Mouse (Mus musculus): ENCODE measurements at regions not wholly inside any gene's neighbourhood (a gene's known extent, or its start where the extent isn't known, plus 50 kb on each side); places are given as distances from the start of the nearest gene placed in this dataset.
A peak's percentile ranks its signal among the peaks of the same experiment; 100 is the strongest.

DNA sequence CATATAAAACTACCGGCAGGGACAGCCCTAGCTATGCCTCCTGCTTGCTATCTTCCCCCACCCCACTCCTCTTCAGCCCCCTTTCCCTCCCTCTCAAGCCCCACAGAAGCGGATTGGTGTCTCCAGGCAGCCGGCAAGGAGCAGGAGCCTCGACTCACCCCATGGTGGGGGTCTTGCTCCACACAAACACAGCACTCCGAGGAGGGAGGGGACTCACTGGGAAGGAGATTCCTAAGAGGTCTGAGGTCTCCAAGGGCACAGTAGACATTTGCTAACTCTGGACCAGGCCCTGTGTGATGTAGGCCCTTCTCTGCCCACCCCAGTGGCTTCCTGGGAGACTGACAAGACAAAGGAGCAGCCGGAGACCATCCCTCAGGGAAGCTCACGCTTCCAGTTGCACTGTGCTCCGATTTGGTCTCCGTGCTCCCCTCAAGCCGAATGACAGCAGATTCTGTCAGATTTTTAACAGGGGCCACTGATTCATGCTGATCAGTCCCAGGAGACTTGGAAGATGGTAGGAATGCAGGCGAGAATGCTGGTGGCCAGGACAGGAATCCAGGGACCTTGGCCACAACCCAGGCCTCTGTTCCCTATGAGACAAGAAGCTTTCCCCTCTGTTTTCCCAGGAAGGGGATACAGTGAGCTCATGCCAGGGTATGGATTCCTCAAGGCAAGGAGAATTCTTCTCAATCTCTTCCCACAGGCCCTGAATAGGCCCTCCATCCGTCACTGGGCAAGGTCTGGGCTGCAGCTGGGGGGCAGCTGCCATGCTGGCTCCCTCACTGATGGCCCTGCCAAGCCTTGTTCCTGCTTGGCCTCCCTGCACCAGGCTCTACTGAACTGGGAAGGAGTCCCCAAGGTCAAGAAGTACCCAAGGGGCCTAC lies 55.2 kb upstream of the Dlk1 start:
- no peak for DNase-seq (ENCODE audit: low spot score)
- Histone ChIP-seq H3K27me3 (ENCODE audit: insufficient read depth, low read length) (no peaks in the 10 kb centered on the region), H3K4me3 (ENCODE audit: low read depth, low read length) (peak overlapping the region; percentile 5; the same call in 1 of the 2 replicates), H3K36me3 (replicated peaks) (no peaks in the 10 kb centered on the region), H3K9me3 (replicated peaks) (peaks cover 97% of the 10 kb centered on the region), H3K4me1 (ENCODE audit: insufficient read depth, low read depth, low read length) (no peaks in the 10 kb centered on the region)
- ATAC-seq (ENCODE audit: extremely low read depth, insufficient number of reproducible peaks, low FRiP score, poor library complexity, severe bottlenecking): no peak
- TF ChIP-seq CTCF (IDR thresholded peaks at IDR 0.05; ENCODE audit: low read depth, low read length) (no peak), TAL1 (conservative IDR thresholded peaks at IDR 0.05; ENCODE audit: low read depth, low read length) (no peak), POLR2AphosphoS5 (IDR thresholded peaks at IDR 0.05; ENCODE audit: insufficient replicate concordance, low read depth, low read length) (no peak), GATA2 (IDR thresholded peaks at IDR 0.05; ENCODE audit: borderline replicate concordance, low read depth, low read length) (no peak), GATA1 (IDR thresholded peaks at IDR 0.05; ENCODE audit: borderline replicate concordance, low read length) (no peak)

DNA sequence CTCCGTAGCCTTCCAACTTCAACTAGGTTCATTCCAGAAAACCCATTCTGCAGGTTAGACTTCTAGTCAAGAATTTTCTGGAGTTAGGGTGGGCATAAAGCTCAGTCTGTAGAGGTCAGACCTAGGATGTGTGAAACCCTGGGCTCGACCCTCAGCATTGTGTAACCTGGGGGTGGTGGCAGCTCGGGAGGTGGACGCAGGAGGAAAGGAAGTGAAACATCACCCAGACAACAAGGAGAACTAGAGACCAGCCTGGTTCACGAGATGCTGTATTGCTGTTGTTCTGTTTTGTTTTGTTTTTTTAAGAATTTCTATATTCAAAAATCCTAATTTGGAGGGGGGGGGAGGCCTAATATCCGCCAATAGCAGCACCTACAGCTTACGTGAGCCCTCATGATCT lies 54.1 kb upstream of the Dlk1 start:
- H3K4me1 ChIP-seq (ENCODE audit: insufficient read depth, low read depth, low read length): no peaks in the 10 kb centered on the region
- no peak overlapping the region for H3K4me3 ChIP-seq (ENCODE audit: low read depth, low read length)
- no peak for ATAC-seq (ENCODE audit: extremely low read depth, insufficient number of reproducible peaks, low FRiP score, poor library complexity, severe bottlenecking)
- H3K36me3 ChIP-seq (replicated peaks): no peaks in the 10 kb centered on the region
- no peak for TF ChIP-seq GATA1 (IDR thresholded peaks at IDR 0.05; ENCODE audit: borderline replicate concordance, low read length)
- TF ChIP-seq GATA2 (IDR thresholded peaks at IDR 0.05; ENCODE audit: borderline replicate concordance, low read depth, low read length): no peak
- no peak for TF ChIP-seq POLR2AphosphoS5 (IDR thresholded peaks at IDR 0.05; ENCODE audit: insufficient replicate concordance, low read depth, low read length)
- no peak for TF ChIP-seq CTCF (IDR thresholded peaks at IDR 0.05; ENCODE audit: low read depth, low read length)
- H3K9me3 ChIP-seq (replicated peaks): peaks cover 97% of the 10 kb centered on the region
- no peaks in the 10 kb centered on the region for H3K27me3 ChIP-seq (ENCODE audit: insufficient read depth, low read length)
- no peak for DNase-seq (ENCODE audit: low spot score)

DNA sequence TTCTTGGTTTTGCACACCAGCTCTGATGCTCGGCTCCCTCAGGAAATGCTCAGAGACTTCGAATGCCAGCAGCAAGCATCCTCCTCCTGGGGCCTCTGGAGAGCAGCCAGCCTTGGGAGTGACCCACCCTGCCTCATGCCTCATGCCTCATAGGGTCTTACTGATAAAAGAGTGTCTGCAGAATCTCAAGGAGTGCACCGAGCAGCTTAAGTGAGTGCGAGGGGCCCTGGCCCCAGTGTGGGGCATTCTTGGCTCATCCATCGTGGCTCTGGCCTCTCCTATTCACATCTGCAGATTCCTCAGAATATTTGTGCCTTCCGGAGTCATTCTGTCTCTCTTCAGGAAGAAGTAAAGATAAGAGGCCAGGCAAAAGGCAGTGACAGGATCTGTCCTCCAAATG lies 53.7 kb upstream of the Dlk1 start:
- H3K9me3 ChIP-seq (replicated peaks): peaks cover 97% of the 10 kb centered on the region

DNA sequence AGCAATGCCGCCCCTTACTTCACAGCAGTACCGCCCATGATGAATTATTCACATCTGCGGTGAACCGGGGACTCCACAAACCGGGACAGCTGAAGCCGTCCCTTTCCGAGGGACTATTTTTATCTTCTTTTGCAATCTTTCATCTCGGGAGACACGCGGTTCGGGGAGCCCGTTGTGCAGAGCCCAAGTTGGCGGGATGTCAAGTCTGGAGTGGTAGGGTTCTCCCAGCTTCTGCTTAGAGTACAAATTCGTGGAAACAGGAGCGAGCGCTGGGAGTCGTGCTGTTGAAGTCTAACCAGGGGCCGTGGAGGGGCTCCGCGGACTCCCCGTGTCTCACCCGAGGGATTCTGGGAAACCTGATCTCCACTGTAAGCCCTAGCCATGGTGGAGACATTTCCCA lies 53.0 kb upstream of the Dlk1 start:
- no peaks in the 10 kb centered on the region for H3K4me1 ChIP-seq (ENCODE audit: insufficient read depth, low read depth, low read length)
- H3K9me3 ChIP-seq (replicated peaks): peaks cover 97% of the 10 kb centered on the region
- ATAC-seq (ENCODE audit: extremely low read depth, insufficient number of reproducible peaks, low FRiP score, poor library complexity, severe bottlenecking) (no peak), DNase-seq (ENCODE audit: low spot score) (no peak)
- H3K4me3 ChIP-seq (ENCODE audit: low read depth, low read length): no peak overlapping the region
- no peak for TF ChIP-seq GATA2 (IDR thresholded peaks at IDR 0.05; ENCODE audit: borderline replicate concordance, low read depth, low read length)
- TF ChIP-seq POLR2AphosphoS5 (IDR thresholded peaks at IDR 0.05; ENCODE audit: insufficient replicate concordance, low read depth, low read length): no peak
- no peak for TF ChIP-seq CTCF (IDR thresholded peaks at IDR 0.05; ENCODE audit: low read depth, low read length)
- TF ChIP-seq GATA1 (IDR thresholded peaks at IDR 0.05; ENCODE audit: borderline replicate concordance, low read length): no peak
- no peak for TF ChIP-seq TAL1 (conservative IDR thresholded peaks at IDR 0.05; ENCODE audit: low read depth, low read length)
- H3K36me3 ChIP-seq (replicated peaks): no peaks in the 10 kb centered on the region
- no peaks in the 10 kb centered on the region for H3K27me3 ChIP-seq (ENCODE audit: insufficient read depth, low read length)

More for the DNA sequence above, 53.7 kb upstream of the Dlk1 start:
- Histone ChIP-seq H3K4me3 (ENCODE audit: low read depth, low read length) (no peak overlapping the region), H3K27me3 (ENCODE audit: insufficient read depth, low read length) (no peaks in the 10 kb centered on the region), H3K4me1 (ENCODE audit: insufficient read depth, low read depth, low read length) (no peaks in the 10 kb centered on the region), H3K36me3 (replicated peaks) (no peaks in the 10 kb centered on the region)
- DNase-seq (ENCODE audit: low spot score) (no peak), ATAC-seq (ENCODE audit: extremely low read depth, insufficient number of reproducible peaks, low FRiP score, poor library complexity, severe bottlenecking) (no peak)
- TF ChIP-seq TAL1 (conservative IDR thresholded peaks at IDR 0.05; ENCODE audit: low read depth, low read length) (no peak), POLR2AphosphoS5 (IDR thresholded peaks at IDR 0.05; ENCODE audit: insufficient replicate concordance, low read depth, low read length) (no peak), CTCF (IDR thresholded peaks at IDR 0.05; ENCODE audit: low read depth, low read length) (no peak), GATA1 (IDR thresholded peaks at IDR 0.05; ENCODE audit: borderline replicate concordance, low read length) (no peak), GATA2 (IDR thresholded peaks at IDR 0.05; ENCODE audit: borderline replicate concordance, low read depth, low read length) (no peak)

DNA sequence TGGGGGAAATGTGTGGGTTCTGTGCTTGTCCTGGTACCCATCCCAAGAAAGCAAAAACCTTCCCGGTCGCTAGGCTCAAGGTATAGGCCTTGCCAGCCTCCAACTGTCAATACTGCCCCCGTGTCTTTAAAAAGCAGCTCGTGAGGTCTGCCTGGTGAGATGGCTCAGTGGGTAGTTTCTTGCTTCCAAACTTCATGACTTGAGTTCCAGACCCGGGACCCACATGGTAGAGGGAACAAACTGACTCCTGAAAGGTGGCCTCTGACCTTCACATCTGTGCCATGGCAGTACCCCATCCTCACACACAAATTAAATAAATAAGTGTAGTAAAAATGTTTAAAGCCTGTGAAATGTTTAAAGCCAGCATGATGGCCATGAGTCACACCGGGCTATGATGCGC lies 52.6 kb upstream of the Dlk1 start:
- Histone ChIP-seq H3K9me3 (replicated peaks) (peaks cover 97% of the 10 kb centered on the region), H3K27me3 (ENCODE audit: insufficient read depth, low read length) (no peaks in the 10 kb centered on the region), H3K4me1 (ENCODE audit: insufficient read depth, low read depth, low read length) (no peaks in the 10 kb centered on the region), H3K4me3 (ENCODE audit: low read depth, low read length) (no peak overlapping the region), H3K36me3 (replicated peaks) (no peaks in the 10 kb centered on the region)
- TF ChIP-seq GATA1 (IDR thresholded peaks at IDR 0.05; ENCODE audit: borderline replicate concordance, low read length) (no peak), TAL1 (conservative IDR thresholded peaks at IDR 0.05; ENCODE audit: low read depth, low read length) (no peak), GATA2 (IDR thresholded peaks at IDR 0.05; ENCODE audit: borderline replicate concordance, low read depth, low read length) (no peak), CTCF (IDR thresholded peaks at IDR 0.05; ENCODE audit: low read depth, low read length) (no peak)
- ATAC-seq (ENCODE audit: extremely low read depth, insufficient number of reproducible peaks, low FRiP score, poor library complexity, severe bottlenecking): no peak
- DNase-seq (ENCODE audit: low spot score): no peak

DNA sequence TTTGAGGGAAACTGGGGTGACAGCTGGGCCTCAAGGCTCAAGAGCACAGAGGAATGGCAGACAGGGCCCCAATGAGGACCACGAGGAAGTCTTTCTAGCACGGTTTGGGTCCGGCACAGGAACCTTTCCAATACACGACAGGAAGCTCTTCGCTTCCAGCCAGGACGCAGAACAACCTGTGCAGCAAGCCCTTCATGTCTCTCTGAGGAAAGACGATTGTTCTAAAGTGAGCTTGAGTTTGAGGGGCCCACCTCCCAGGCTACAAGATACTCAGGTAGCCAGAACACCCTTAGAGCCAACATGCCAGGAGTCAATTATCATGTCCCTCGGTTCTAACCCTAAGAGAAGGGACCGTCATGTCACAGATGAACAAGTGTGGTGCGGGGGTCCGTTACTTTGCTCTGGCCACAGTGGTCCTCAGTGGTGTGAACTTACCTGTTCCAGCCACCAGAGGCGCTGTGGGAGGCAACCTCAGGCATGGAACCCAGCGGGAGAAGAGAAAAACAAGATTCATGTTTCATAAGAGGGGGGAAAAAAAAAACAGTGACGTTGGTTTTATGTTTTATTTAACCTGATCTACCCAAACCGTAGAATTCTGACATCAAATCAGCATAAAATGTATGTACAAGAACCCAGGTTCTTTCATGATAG lies 51.6 kb upstream of the Dlk1 start:
- no peak for DNase-seq (ENCODE audit: low spot score)
- no peaks in the 10 kb centered on the region for H3K4me1 ChIP-seq (ENCODE audit: insufficient read depth, low read depth, low read length)
- no peak for ATAC-seq (ENCODE audit: extremely low read depth, insufficient number of reproducible peaks, low FRiP score, poor library complexity, severe bottlenecking)
- no peak overlapping the region; the same call in 1 of the 2 replicates for H3K4me3 ChIP-seq (ENCODE audit: low read depth, low read length)
- H3K36me3 ChIP-seq (replicated peaks): no peaks in the 10 kb centered on the region
- no peaks in the 10 kb centered on the region for H3K27me3 ChIP-seq (ENCODE audit: insufficient read depth, low read length)
- peaks cover 97% of the 10 kb centered on the region for H3K9me3 ChIP-seq (replicated peaks)
- TF ChIP-seq CTCF (IDR thresholded peaks at IDR 0.05; ENCODE audit: low read depth, low read length): no peak
- TF ChIP-seq GATA1 (IDR thresholded peaks at IDR 0.05; ENCODE audit: borderline replicate concordance, low read length): no peak
- TF ChIP-seq GATA2 (IDR thresholded peaks at IDR 0.05; ENCODE audit: borderline replicate concordance, low read depth, low read length): no peak
- no peak for TF ChIP-seq POLR2AphosphoS5 (IDR thresholded peaks at IDR 0.05; ENCODE audit: insufficient replicate concordance, low read depth, low read length)
- no peak for TF ChIP-seq TAL1 (conservative IDR thresholded peaks at IDR 0.05; ENCODE audit: low read depth, low read length)
